Mouse (Mus musculus) B cell, adult 67 days (primary cell): ENCODE data around the gene Slc35f1. TPM values are rescaled to one million over a fixed set of nuclear protein-coding genes. Genes with fewer than 3 reads are reported as not detected.

Source experiments
- total RNA-seq, 2 experiments: library from RNA; stranded (reverse); gene quantifications; 4 replicates each; pipeline ENCODE4 v1.2.4; 2023

The Slc35f1 gene
- not detected for total RNA-seq

DNA sequence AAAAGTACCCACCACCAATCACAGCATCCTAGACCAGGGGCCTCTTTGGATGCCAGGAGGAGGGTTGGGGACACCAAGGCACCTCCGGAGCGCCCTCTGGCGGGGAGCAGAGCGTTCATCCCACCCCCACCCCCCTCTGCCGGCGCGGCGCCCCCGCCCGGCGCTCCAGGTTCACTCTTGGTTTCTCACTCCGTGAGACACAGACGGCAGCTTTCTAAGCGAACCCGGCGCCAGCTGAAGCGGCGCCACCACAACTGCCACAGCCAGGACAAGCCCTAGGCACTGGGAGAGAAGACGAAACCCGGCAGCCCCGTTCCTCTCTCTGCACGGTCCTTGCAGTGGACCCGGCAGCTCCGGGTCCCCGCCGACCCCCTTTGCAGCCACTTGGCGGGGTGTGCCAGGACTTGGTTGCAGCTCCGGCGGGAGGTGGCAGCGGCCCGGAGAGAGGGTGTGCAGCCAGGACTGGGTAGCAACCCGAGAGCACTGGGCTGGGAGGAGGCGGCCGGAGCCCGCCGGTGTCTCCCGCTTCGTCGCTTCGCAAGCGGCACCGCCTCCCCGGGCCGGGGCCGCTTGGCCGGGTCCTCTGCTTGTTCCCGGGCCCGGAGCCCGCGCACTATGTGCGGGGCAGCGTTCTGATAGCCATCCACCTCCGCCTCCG lies at the start of gene Slc35f1:
TSS of gene Slc35f1 (plus strand) at position 200 of the 658 bp plus-strand sequence.

